Mouse (Mus musculus) heart, adult 9 months (tissue): ENCODE measurements around the gene Rab20.

Experiments
- DNase-seq, 2 experiments: peaks; one replicate each; pipeline ENCODE4 v3.0.0; 2022; ENCODE audit warnings: low spot score in 2 of 2

Gene Rab20

GRCm38 (mm10) chr8:11452974-11453373 lies 25.5 kb downstream of the Rab20 start:
- no peak for DNase-seq

GRCm38 (mm10) chr8:11452559-11452958 lies 26.0 kb downstream of the Rab20 start:
- no peak for DNase-seq

- DNase-seq: no peak
Measured at GRCm38 (mm10) chr8:11452152-11452551, 26.4 kb downstream of the Rab20 start.

- peak; percentile 39 to 55 for DNase-seq
Measured at GRCm38 (mm10) chr8:11450184-11451113, 28.1 kb downstream of the Rab20 start.

GRCm38 (mm10) chr8:11447910-11448570 lies 30.5 kb downstream of the Rab20 start:
- DNase-seq: no peak

GRCm38 (mm10) chr8:11445790-11446189 lies 32.7 kb downstream of the Rab20 start:
- no peak for DNase-seq

GRCm38 (mm10) chr8:11444216-11444615 lies 34.3 kb downstream of the Rab20 start:
- DNase-seq: no peak

- DNase-seq: no peak
Measured at GRCm38 (mm10) chr8:11443611-11444010, 34.9 kb downstream of the Rab20 start.

- DNase-seq: no peak
Measured at GRCm38 (mm10) chr8:11441291-11441690, 37.2 kb downstream of the Rab20 start.

- no peak for DNase-seq
Measured at GRCm38 (mm10) chr8:11437862-11438261, 40.6 kb downstream of the Rab20 start.

- DNase-seq: no peak
Measured at GRCm38 (mm10) chr8:11430688-11431087, 47.8 kb downstream of the Rab20 start.

- DNase-seq: no peak
Measured at GRCm38 (mm10) chr8:11423091-11423490, 55.4 kb downstream of the Rab20 start.

- DNase-seq: no peak
Measured at GRCm38 (mm10) chr8:11421968-11422367, 56.5 kb downstream of the Rab20 start.

- peak in 1 of 2 experiments; percentile 39 for DNase-seq
Measured at GRCm38 (mm10) chr8:11421105-11421504, 57.4 kb downstream of the Rab20 start.

GRCm38 (mm10) chr8:11419645-11420044 lies 58.9 kb downstream of the Rab20 start:
- peak in 1 of 2 experiments; percentile 39 for DNase-seq

- peak; percentile 35 to 67 for DNase-seq
Measured at GRCm38 (mm10) chr8:11419232-11419631, 59.3 kb downstream of the Rab20 start.

- DNase-seq: peak in 1 of 2 experiments; percentile 54
Measured at GRCm38 (mm10) chr8:11417762-11418161, 60.7 kb downstream of the Rab20 start.

GRCm38 (mm10) chr8:11415089-11415488 lies 63.4 kb downstream of the Rab20 start:
- DNase-seq: no peak

GRCm38 (mm10) chr8:11414304-11414703 lies 64.2 kb downstream of the Rab20 start:
- DNase-seq: no peak

GRCm38 (mm10) chr8:11412450-11412849 lies 66.1 kb downstream of the Rab20 start:
- DNase-seq: peak in 1 of 2 experiments; percentile 44

GRCm38 (mm10) chr8:11411504-11412124 lies 66.9 kb downstream of the Rab20 start:
- peak; percentile 57 to 74 for DNase-seq
